Mouse (Mus musculus): ENCODE results near the gene Wipf1. TPM values are rescaled to one million over a fixed set of nuclear protein-coding genes. Genes with fewer than 3 reads are reported as not detected.

The Wipf1 gene
- polyA plus RNA-seq, 1 experiment, result 56.6 TPM

GRCm38 (mm10) chr2:73470146-73470630, 59.3 kb downstream of the Wipf1 start:
- Histone ChIP-seq H3K27ac (ENCODE audit: control insufficient read depth, insufficient read depth, low read length) (peak overlapping the region; percentile 46; the same call in 1 of the 2 replicates), H3K4me1 (replicated peaks; ENCODE audit: control insufficient read depth, insufficient read depth, low read length) (peaks cover 40% of the 10 kb centered on the region), H3K27me3 (ENCODE audit: control insufficient read depth, insufficient read depth, low read length) (no peaks in the 10 kb centered on the region), H3K36me3 (ENCODE audit: control insufficient read depth, insufficient read depth, low read length) (no peaks in the 10 kb centered on the region), H3K4me3 (ENCODE audit: control insufficient read depth, insufficient read depth, low read length) (no peak overlapping the region)
- WGBS, result 5% methylated on average over 10 of the region's 10 CpGs
- DNase-seq, result peak; percentile 43
- TF ChIP-seq CTCF (IDR thresholded peaks at IDR 0.05; ENCODE audit: borderline replicate concordance, control insufficient read depth, extremely low read depth, insufficient read depth, low read length, poor library complexity), result no peak
- no peak for TF ChIP-seq POLR2A (IDR thresholded peaks at IDR 0.05; ENCODE audit: control insufficient read depth, extremely low read depth, insufficient read depth, low read length, poor library complexity)

- DNase-seq, result no peak
- H3K36me3 ChIP-seq (ENCODE audit: control insufficient read depth, insufficient read depth, low read length), result no peaks in the 10 kb centered on the region
- WGBS, result 62% methylated on average over 6 of the region's 6 CpGs
- H3K27me3 ChIP-seq (ENCODE audit: control insufficient read depth, insufficient read depth, low read length), result no peaks in the 10 kb centered on the region
- H3K27ac ChIP-seq (ENCODE audit: control insufficient read depth, insufficient read depth, low read length), result peak overlapping the region; percentile 46; the same call in 1 of the 2 replicates
- H3K4me1 ChIP-seq (replicated peaks; ENCODE audit: control insufficient read depth, insufficient read depth, low read length), result peaks cover 40% of the 10 kb centered on the region
- TF ChIP-seq CTCF (IDR thresholded peaks at IDR 0.05; ENCODE audit: borderline replicate concordance, control insufficient read depth, extremely low read depth, insufficient read depth, low read length, poor library complexity), result no peak
- TF ChIP-seq POLR2A (IDR thresholded peaks at IDR 0.05; ENCODE audit: control insufficient read depth, extremely low read depth, insufficient read depth, low read length, poor library complexity), result no peak
- H3K4me3 ChIP-seq (ENCODE audit: control insufficient read depth, insufficient read depth, low read length), result no peak overlapping the region
Measured at GRCm38 (mm10) chr2:73469552-73469951, 60.0 kb downstream of the Wipf1 start.

- TF ChIP-seq POLR2A (IDR thresholded peaks at IDR 0.05; ENCODE audit: control insufficient read depth, extremely low read depth, insufficient read depth, low read length, poor library complexity) (no peak), CTCF (IDR thresholded peaks at IDR 0.05; ENCODE audit: borderline replicate concordance, control insufficient read depth, extremely low read depth, insufficient read depth, low read length, poor library complexity) (no peak)
- Histone ChIP-seq H3K36me3 (ENCODE audit: control insufficient read depth, insufficient read depth, low read length) (no peaks in the 10 kb centered on the region), H3K27ac (ENCODE audit: control insufficient read depth, insufficient read depth, low read length) (no peak overlapping the region), H3K27me3 (ENCODE audit: control insufficient read depth, insufficient read depth, low read length) (no peaks in the 10 kb centered on the region), H3K4me3 (ENCODE audit: control insufficient read depth, insufficient read depth, low read length) (no peak overlapping the region), H3K4me1 (replicated peaks; ENCODE audit: control insufficient read depth, insufficient read depth, low read length) (peaks cover 43% of the 10 kb centered on the region)
- DNase-seq, result no peak
- 69% methylated on average over 5 of the region's 5 CpGs for WGBS
Measured at GRCm38 (mm10) chr2:73468993-73469392, 60.5 kb downstream of the Wipf1 start.

GRCm38 (mm10) chr2:73467071-73467851, 62.3 kb downstream of the Wipf1 start:
- Histone ChIP-seq H3K27ac (ENCODE audit: control insufficient read depth, insufficient read depth, low read length) (peak overlapping the region; percentile 44; the same call in 1 of the 2 replicates), H3K27me3 (ENCODE audit: control insufficient read depth, insufficient read depth, low read length) (no peaks in the 10 kb centered on the region), H3K4me1 (replicated peaks; ENCODE audit: control insufficient read depth, insufficient read depth, low read length) (peaks cover 58% of the 10 kb centered on the region), H3K4me3 (ENCODE audit: control insufficient read depth, insufficient read depth, low read length) (no peak overlapping the region), H3K36me3 (ENCODE audit: control insufficient read depth, insufficient read depth, low read length) (no peaks in the 10 kb centered on the region)
- TF ChIP-seq CTCF (IDR thresholded peaks at IDR 0.05; ENCODE audit: borderline replicate concordance, control insufficient read depth, extremely low read depth, insufficient read depth, low read length, poor library complexity) (no peak), POLR2A (IDR thresholded peaks at IDR 0.05; ENCODE audit: control insufficient read depth, extremely low read depth, insufficient read depth, low read length, poor library complexity) (no peak)
- 46% methylated on average over 7 of the region's 7 CpGs for WGBS
- DNase-seq, result no peak

GRCm38 (mm10) chr2:73466481-73466880, 63.1 kb downstream of the Wipf1 start:
- Histone ChIP-seq H3K36me3 (ENCODE audit: control insufficient read depth, insufficient read depth, low read length) (no peaks in the 10 kb centered on the region), H3K4me1 (replicated peaks; ENCODE audit: control insufficient read depth, insufficient read depth, low read length) (peaks cover 59% of the 10 kb centered on the region), H3K27ac (ENCODE audit: control insufficient read depth, insufficient read depth, low read length) (no peak overlapping the region; the same call in 1 of the 2 replicates), H3K27me3 (ENCODE audit: control insufficient read depth, insufficient read depth, low read length) (no peaks in the 10 kb centered on the region), H3K4me3 (ENCODE audit: control insufficient read depth, insufficient read depth, low read length) (no peak overlapping the region)
- 92% methylated on average over 10 of the region's 10 CpGs for WGBS
- no peak for DNase-seq
- no peak for TF ChIP-seq CTCF (IDR thresholded peaks at IDR 0.05; ENCODE audit: borderline replicate concordance, control insufficient read depth, extremely low read depth, insufficient read depth, low read length, poor library complexity)
- no peak for TF ChIP-seq POLR2A (IDR thresholded peaks at IDR 0.05; ENCODE audit: control insufficient read depth, extremely low read depth, insufficient read depth, low read length, poor library complexity)

- 17% methylated on average over 7 of the region's 7 CpGs for WGBS
- Histone ChIP-seq H3K27me3 (ENCODE audit: control insufficient read depth, insufficient read depth, low read length) (no peaks in the 10 kb centered on the region), H3K36me3 (ENCODE audit: control insufficient read depth, insufficient read depth, low read length) (no peaks in the 10 kb centered on the region), H3K4me3 (ENCODE audit: control insufficient read depth, insufficient read depth, low read length) (no peak overlapping the region), H3K27ac (ENCODE audit: control insufficient read depth, insufficient read depth, low read length) (peak overlapping the region; percentile 95), H3K4me1 (replicated peaks; ENCODE audit: control insufficient read depth, insufficient read depth, low read length) (peaks cover 48% of the 10 kb centered on the region)
- TF ChIP-seq POLR2A (IDR thresholded peaks at IDR 0.05; ENCODE audit: control insufficient read depth, extremely low read depth, insufficient read depth, low read length, poor library complexity) (no peak), CTCF (IDR thresholded peaks at IDR 0.05; ENCODE audit: borderline replicate concordance, control insufficient read depth, extremely low read depth, insufficient read depth, low read length, poor library complexity) (0 out of 2 replicates have a peak, but pooled peaks have one; percentile 17)
- peak; percentile 50 for DNase-seq
Measured at GRCm38 (mm10) chr2:73463431-73464194, 65.9 kb downstream of the Wipf1 start.
